Mouse (Mus musculus) frontal cortex, postnatal 25 days (tissue): Measurements from ENCODE around the gene Psmd14.

Experiments used
- DNase-seq, 2 experiments: peaks; one replicate each; pipeline ENCODE4 v3.0.0; 2022; ENCODE audit warnings: low spot score in 2 of 2

Gene Psmd14

GRCm38 (mm10) chr2:61813106-61813505 lies 101.6 kb downstream of the Psmd14 start:
- no peak for DNase-seq

- DNase-seq, result no peak
These were observed 102.0 kb downstream of the Psmd14 start for GRCm38 (mm10) chr2:61813521-61813920.

GRCm38 (mm10) chr2:61814548-61815473 lies 103.3 kb downstream of the Psmd14 start:
- DNase-seq, result no peak

- DNase-seq, result no peak
These were observed 104.3 kb downstream of the Psmd14 start for GRCm38 (mm10) chr2:61815583-61816313.

- no peak for DNase-seq
These were observed 106.7 kb downstream of the Psmd14 start for GRCm38 (mm10) chr2:61818197-61818596.

- no peak for DNase-seq
These were observed 108.7 kb downstream of the Psmd14 start for GRCm38 (mm10) chr2:61820203-61820602.

- DNase-seq, result no peak
These were observed 112.1 kb downstream of the Psmd14 start for GRCm38 (mm10) chr2:61823426-61824140.

GRCm38 (mm10) chr2:61837243-61837806 lies 125.8 kb downstream of the Psmd14 start:
- DNase-seq, result no peak
